Mouse (Mus musculus) forebrain, embryonic 10.5 days (tissue): ENCODE data around the gene Spryd3. TPM values are rescaled to one million over a fixed set of nuclear protein-coding genes. Genes with fewer than 3 reads are reported as not detected.

Source experiments
- DNase-seq: peaks from one replicate; pipeline ENCODE4 v3.0.0-alpha.2; 2017; ENCODE audit warnings: low spot score; ENCODE audit errors: extremely low spot score
- H3K27ac ChIP-seq: fragments of 300-500 bp; sonication (generic); 2 replicates; pipeline ENCODE4 v1.5.1; 2016; ENCODE audit warnings: mild to moderate bottlenecking
- H3K27me3 ChIP-seq: fragments of 300-500 bp; sonication (generic); 2 replicates; pipeline ENCODE4 v1.6.1; 2016; ENCODE audit warnings: mild to moderate bottlenecking; ENCODE audit not compliant: poor library complexity, severe bottlenecking
- H3K36me3 ChIP-seq: fragments of 300-500 bp; sonication (generic); replicated peaks from 2 replicates; pipeline ENCODE4 v1.6.1; 2016; ENCODE audit warnings: mild to moderate bottlenecking, moderate library complexity
- H3K4me1 ChIP-seq: fragments of 300-500 bp; sonication (generic); 2 replicates; pipeline ENCODE4 v1.6.1; 2016
- H3K4me3 ChIP-seq: fragments of 300-500 bp; sonication (generic); 2 replicates; pipeline ENCODE4 v1.5.1; 2016; ENCODE audit warnings: mild to moderate bottlenecking, moderate library complexity
- H3K9me3 ChIP-seq: fragments of 300-500 bp; sonication (generic); 2 replicates; pipeline ENCODE4 v1.6.1; 2016; ENCODE audit warnings: mild to moderate bottlenecking, moderate library complexity
- WGBS: fragments of 180-500 bp; shearing (Covaris S2); methylation state at CpG from one replicate; pipeline ENCODE4 v1.1.7; 2016; 5-methylcytosine and 5-hydroxymethylcytosine counted together
- polyA plus RNA-seq: library from polyadenylated mRNA; unstranded; fragments of >200 nt; fragmentation: Nextera tagmentation; extraction: Ambion mirVana; gene quantifications from 2 replicates; pipeline ENCODE4 v1.2.1, GENCODE M21; 2016

The Spryd3 gene
- polyA plus RNA-seq, 1 experiment from 2014 or later, result 12.7 TPM

DNA sequence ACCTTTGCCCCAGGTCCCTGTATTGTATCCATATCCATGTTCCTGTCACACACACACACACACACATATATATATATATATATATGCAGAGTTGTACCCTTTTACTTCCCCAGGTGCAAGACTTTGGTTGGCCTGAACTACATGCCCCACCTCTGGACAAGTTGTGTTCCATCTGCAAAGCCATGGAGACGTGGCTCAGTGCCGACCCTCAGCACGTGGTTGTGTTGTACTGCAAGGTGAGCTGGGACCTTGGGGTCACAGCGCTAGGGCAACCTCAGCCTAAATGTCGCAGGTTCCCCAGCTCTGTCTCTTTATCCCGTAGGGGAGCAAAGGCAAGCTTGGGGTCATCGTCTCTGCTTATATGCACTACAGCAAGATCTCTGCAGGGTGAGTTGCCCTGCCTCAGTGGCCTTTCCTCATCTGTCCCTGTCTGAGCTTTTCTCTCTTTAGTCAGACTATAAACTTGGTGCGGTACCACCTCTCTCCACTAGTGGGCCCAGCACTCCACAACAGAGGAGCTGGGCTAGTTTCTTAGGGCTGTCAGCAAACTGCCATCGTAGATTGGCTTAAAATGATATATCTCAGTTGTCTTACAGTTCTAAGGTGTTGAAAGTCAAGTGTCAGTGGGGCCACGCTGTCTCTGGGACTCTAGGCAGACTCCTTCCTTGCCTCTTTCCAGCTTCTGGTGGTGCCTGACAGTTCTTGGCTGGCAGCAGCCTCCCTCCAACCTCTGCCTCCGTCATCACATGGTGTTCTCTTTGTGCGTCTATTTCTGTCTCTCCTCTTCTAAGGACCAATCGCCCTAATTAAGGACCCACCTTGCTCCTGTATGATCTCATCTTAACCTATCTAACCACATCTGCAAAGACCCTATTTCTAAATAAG, 28.1 kb downstream of the Spryd3 start:
- Histone ChIP-seq H3K36me3 (peaks cover 27% of the 10 kb centered on the region), H3K27me3 (peaks cover 58% of the 10 kb centered on the region), H3K27ac (no peak overlapping the region), H3K4me3 (no peak overlapping the region), H3K9me3 (no peaks in the 10 kb centered on the region), H3K4me1 (peaks cover 66% of the 10 kb centered on the region)
- 46% methylated on average over 13 of the region's 13 CpGs for WGBS
- DNase-seq, result peak; percentile 68

DNA sequence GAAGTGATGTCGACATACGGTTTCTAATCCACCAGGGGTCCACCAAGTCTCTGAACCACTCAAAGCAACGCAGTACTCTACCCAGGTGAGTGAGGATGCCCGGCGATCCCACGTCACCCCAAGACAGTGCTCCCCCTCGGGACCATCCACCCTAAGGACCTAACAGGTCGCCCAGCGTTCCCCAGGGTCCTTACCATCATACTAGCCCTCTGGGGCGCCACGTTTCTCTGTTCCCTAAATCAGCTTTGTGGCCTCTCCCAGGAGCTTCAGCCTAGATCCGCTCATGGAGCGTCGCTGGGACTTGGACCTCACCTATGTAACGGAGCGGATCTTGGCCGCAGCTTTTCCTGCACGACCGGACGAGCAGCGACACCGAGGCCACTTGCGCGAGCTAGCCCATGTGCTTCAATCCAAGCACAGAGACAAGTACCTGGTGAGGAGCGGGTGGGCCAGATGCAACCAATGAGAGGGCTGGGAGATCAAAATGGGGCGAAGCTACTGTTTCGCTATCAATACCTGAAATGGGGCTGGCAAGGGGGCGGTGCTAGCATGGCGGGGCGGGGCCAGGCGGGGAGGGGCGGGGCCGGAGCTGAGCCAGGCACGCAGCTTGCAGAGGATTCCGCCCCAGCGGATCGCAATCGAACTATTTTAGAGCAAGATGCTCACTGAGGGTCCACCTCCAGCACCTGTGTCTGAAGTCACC, 29.1 kb downstream of the Spryd3 start:
- H3K4me3 ChIP-seq, result peak overlapping the region; percentile 48
- no peak for DNase-seq
- peaks cover 17% of the 10 kb centered on the region for H3K36me3 ChIP-seq
- 7% methylated on average over 38 of the region's 38 CpGs for WGBS
- no peak overlapping the region for H3K27ac ChIP-seq
- peaks cover 69% of the 10 kb centered on the region for H3K27me3 ChIP-seq
- peaks cover 76% of the 10 kb centered on the region for H3K4me1 ChIP-seq
- no peaks in the 10 kb centered on the region for H3K9me3 ChIP-seq

DNA sequence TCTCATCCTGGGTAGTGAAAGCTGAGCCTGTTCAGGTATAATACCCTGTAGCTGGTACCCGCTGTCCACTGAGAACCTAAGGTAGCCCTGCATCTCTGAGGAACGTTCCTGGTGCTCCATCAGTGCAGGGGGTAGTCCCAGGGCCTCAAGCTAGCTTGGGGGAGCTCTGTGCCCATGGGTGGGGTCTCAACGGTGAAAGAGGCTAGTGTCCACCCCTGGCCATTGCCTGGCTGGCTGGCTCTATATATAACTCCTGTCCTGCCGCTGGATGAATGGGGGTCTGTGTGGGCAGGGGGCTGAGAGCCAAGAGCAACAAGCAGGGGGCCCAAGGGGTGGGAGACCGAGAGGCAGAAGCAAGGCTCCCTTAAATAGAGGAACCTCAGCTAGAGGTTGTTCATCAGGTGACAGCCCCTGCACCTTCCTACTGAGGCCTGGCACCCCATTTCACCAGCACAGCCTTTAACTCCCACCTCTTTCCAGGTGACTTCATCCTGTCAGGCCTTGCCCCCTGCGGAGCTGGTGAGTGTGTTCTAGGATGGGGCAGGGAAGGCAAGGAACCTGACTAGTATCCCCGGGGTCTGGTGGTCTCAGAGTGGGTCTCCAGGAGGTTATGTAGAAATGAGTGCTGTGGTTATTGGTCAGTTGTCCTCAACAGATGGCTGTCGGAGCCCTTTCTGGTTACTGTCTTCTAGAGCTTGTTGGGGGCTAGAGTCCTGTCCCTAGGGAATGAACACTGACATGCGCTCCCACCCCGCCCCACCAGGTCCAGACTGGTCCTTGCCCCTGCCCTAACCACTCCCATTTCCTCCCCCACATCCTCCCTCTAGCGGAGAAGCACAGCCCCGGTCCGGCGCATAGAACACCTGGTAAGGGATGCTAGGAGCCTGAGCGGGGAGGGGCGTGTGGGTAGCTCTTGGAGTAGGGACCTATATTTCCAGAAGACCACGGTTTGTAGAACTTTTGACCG, 30.0 kb downstream of the Spryd3 start:
- Histone ChIP-seq H3K27ac (no peak overlapping the region), H3K9me3 (no peaks in the 10 kb centered on the region), H3K36me3 (peaks cover 8% of the 10 kb centered on the region), H3K4me3 (peak overlapping the region; percentile 48), H3K4me1 (peaks cover 84% of the 10 kb centered on the region), H3K27me3 (peaks cover 77% of the 10 kb centered on the region)
- DNase-seq, result no peak
- WGBS, result 28% methylated on average over 18 of the region's 18 CpGs

DNA sequence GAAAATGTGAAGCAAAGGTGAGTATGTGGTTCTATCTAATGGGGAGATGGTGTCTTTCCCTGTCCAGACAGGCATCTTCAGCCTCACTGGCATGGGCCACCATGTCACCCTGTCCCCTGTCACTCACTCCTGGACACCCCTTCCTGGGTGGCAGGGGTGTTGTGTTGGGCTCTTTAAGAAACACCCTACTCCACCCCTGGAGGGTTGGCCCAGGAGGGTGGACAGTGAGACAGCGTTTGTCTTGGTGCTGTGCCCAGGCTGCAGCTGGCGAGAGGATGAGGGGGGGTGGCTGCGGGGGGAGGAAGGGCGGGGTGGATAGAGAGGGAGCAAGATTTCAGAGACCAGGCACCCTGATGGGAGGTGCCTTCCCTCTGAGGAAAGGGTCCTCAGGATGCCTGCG, 30.7 kb downstream of the Spryd3 start:
- peaks cover 82% of the 10 kb centered on the region for H3K27me3 ChIP-seq
- peaks cover 3% of the 10 kb centered on the region; the same call in 1 of the 2 replicates for H3K36me3 ChIP-seq
- H3K9me3 ChIP-seq, result no peaks in the 10 kb centered on the region
- peaks cover 91% of the 10 kb centered on the region for H3K4me1 ChIP-seq
- H3K27ac ChIP-seq, result no peak overlapping the region
- no peak for DNase-seq
- H3K4me3 ChIP-seq, result no peak overlapping the region
- WGBS, result 64% methylated on average over 5 of the region's 5 CpGs

DNA sequence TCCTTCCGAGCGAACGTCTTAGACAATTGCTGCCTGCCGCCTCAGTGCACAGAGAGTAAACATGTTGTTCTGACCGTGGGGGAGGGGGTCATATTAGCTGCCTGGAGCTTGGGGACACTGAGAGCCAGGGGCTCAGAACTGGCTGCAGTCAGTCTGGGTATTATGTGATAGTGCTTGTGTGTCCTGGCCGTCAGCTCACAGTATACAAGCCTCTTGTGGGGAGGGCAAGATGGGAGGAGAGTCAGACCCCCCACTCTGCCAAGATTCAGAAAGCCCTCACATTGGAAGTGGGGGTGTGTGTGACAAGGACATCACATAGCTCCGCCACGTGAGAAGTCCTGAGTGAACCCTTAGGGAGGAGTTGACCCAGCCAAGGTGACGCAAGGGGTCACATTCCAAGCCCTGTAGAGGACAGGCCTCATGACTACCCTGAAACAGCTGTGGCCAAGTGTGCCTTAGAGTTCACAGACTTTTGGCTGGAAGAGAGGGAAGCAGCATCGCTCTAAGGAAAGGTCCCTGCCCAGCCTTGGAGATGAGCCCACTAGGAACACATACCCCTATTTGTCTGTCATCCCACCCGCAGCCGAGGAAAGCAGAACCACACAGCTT, 32.0 kb downstream of the Spryd3 start:
- 21% methylated on average over 12 of the region's 12 CpGs for WGBS
- peak overlapping the region; percentile 88 for H3K27ac ChIP-seq
- DNase-seq, result no peak

DNA sequence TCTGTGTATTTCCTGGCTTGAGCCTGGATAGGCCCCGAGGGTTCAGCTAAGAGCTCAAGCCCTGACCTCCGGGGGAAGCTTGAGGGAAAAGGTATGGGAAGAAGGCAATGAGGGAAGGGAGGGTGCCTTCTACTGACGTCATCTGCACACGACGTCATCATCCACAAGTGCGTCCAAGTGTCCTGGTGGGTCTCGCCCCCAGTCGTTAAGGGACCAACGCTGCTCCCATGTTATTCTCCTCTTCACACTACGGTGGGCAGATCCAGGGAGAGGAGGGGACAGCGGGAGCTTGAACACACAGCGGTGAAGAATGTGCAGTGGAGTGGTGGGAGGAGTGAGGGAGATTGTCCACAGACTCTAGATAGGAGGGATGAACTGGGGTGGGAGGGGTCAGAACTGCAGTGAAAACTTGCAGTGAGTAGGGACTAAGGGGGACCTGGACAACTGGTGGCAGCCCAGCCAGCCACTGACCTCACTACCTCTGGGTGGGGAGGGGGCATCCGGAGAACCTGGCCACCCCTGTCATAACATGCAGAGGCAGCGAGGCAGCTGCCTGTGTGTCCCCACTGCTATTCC, 32.6 kb downstream of the Spryd3 start:
- Histone ChIP-seq H3K27me3 (peaks cover 90% of the 10 kb centered on the region), H3K4me1 (peaks cover 100% of the 10 kb centered on the region), H3K4me3 (peak overlapping the region; percentile 42), H3K36me3 (peaks cover 3% of the 10 kb centered on the region), H3K9me3 (no peaks in the 10 kb centered on the region), H3K27ac (peak overlapping the region; percentile 88)
- 5% methylated on average over 14 of the region's 14 CpGs for WGBS
- DNase-seq, result no peak

More for the DNA sequence above, 32.0 kb downstream of the Spryd3 start:
- Histone ChIP-seq H3K27me3 (peaks cover 88% of the 10 kb centered on the region), H3K36me3 (no peaks in the 10 kb centered on the region; the same call in 1 of the 2 replicates), H3K4me1 (peaks cover 99% of the 10 kb centered on the region), H3K9me3 (no peaks in the 10 kb centered on the region), H3K4me3 (peak overlapping the region; percentile 42)

DNA sequence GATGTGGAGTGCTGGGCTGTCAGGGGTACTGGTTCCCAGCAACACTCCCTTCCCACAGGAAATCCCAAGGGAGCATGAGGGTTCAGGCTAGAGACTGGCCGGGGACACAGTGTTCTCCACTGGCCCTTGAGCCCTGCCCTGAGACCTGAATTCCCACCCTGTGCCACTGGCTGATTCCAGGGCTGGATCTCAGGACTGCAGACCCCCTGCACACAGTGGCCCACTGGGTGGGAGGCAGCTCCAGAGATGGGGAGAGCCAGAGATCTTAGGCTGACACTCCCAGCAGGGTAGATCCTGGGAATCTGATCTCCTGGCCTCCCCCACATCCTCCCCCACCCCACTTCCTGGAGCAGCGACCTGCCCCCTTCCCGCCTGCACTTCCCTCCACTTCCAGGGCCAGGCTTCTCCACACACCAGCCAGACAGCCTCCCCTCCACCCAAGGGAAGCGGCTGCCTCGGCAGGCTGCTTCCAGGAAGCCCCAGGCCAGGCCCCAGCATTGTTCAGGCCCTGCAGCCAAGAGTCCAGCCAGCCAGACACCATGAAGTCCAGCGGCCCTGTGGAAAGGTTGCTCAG, 33.4 kb downstream of the Spryd3 start:
- H3K36me3 ChIP-seq, result peaks cover 11% of the 10 kb centered on the region
- no peaks in the 10 kb centered on the region for H3K9me3 ChIP-seq
- H3K27ac ChIP-seq, result peak overlapping the region; percentile 88
- H3K4me3 ChIP-seq, result peak overlapping the region; percentile 42
- DNase-seq, result no peak
- H3K4me1 ChIP-seq, result peaks cover 100% of the 10 kb centered on the region
- H3K27me3 ChIP-seq, result peaks cover 86% of the 10 kb centered on the region
- 12% methylated on average over 6 of the region's 6 CpGs for WGBS

DNA sequence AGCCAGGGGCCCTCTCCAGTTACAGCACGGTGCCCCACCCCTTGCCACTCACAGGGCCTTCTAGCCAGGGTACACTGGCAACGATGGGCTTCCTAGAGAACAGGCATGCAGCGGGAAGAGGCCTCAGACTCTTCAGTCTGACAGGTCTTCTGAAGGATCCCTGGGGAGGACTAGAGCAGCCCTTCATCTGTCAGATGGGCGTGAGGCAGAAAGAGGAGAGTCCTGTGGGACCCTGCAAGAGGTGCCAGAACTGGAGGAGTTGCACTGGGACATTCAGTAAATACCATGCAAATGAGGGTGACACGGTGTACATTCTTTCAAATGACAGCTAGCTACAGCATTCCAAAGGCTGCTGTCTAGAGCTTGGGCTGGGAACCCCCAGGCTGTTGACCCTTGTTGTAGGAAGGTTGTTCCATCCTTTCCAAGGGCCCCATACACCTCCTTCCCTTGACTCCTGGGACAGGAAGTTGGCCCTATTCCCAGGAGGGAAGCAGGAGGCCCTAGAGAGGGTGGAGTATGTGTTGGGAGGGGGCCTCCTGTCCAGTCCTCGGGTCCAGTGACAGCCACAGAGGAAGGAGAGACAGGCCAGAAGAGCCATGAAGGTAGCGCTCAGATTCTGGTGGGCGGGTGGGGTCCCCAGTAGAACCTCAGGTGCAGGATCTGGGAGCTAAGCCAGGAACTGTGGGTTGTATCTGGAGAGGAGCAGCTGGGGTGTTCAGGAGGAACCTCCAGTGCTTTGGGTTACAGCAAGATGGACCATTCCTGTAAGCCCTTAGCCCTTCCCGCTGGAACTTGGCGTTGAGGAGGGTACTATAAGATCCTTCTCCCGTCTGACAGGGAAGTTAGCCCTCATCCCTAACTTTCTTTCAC, 34.1 kb downstream of the Spryd3 start:
- peaks cover 99% of the 10 kb centered on the region for H3K4me1 ChIP-seq
- H3K27ac ChIP-seq, result peak overlapping the region; percentile 88
- peaks cover 18% of the 10 kb centered on the region for H3K36me3 ChIP-seq
- H3K4me3 ChIP-seq, result peak overlapping the region; percentile 62
- H3K9me3 ChIP-seq, result no peaks in the 10 kb centered on the region
- WGBS, result 32% methylated on average over 11 of the region's 11 CpGs
- no peak for DNase-seq
- H3K27me3 ChIP-seq, result peaks cover 79% of the 10 kb centered on the region

DNA sequence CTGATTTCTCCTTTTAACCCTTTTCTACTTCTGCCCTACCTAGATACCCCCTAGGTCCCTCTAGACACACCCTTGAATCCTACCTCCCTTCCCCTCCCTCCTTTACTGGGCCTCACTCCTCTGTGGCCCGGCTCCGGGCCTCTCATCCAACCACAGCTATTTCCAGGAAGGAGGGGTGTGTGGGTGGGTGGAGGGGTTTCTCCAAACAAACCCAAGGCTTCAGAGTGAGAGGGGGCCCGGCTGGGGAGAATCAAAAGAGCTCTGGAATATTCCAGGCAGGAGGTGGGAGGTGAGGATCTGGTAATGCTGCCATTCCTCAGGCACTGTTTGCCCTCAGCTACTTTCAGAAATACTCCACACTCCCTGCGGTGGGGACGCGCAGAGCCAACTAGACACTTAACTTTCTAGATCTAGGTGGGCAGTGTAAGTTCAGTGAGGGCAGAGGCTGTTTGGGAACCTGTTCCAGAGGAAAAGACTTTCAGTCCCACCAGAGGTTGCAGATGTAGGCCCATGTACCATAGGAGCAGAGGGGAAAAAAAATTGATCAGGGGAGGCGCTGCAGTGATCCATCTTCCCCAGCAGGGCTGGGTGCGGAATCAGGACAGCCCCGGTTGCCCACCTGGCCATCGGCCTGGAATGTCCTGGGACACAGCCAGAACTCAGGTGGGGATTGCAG, 34.9 kb downstream of the Spryd3 start:
- peaks cover 26% of the 10 kb centered on the region for H3K36me3 ChIP-seq
- peaks cover 71% of the 10 kb centered on the region for H3K27me3 ChIP-seq
- H3K27ac ChIP-seq, result peak overlapping the region; percentile 88
- H3K4me3 ChIP-seq, result peak overlapping the region; percentile 62
- H3K9me3 ChIP-seq, result no peaks in the 10 kb centered on the region
- WGBS, result 25% methylated on average over 10 of the region's 10 CpGs
- DNase-seq, result no peak
- H3K4me1 ChIP-seq, result peaks cover 91% of the 10 kb centered on the region

DNA sequence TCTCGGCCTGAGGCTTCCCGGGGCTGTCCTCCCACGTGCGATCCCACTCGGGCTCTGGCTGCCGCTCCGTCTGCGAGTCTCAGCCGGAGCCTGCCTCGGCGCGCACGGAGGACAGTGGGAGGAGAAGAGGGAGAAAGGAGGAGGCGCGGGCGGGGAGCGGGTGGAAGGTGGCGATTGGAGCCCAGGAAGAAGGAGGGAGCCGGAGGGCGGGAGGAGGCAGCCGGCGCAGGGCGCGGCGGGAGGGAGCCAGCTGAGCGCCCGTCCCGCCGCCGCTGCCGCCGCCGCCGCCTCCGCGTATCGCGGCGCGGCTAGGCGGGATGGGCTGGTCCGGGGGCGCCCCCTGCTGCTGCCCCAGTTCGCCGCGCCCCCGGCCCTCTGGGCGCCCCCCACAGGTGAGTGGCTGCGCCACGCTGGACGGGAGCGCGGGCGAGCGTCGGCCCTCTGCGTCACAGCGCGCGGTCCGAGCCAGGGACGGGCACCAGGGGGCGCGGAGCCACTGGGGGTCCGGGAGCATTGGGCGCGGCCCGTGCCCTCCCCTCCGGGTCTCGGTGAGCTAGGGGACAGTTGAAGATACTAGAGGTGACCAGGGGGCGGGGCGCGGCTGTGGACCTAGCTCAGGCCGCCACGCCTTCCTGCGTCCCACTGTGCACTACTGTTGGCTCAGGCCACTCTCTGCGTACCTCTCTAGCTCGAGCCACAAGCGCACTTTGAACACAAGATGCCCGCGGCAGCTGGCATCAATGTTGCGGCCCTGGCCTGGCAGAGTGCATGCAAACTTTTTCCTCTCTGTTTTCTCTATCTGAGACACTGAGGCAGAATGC, 35.7 kb downstream of the Spryd3 start, which contains the start of gene Tns2:
Gene Tns2 (plus strand): TSS at position 253 of the 821 bp plus-strand sequence.
- no peaks in the 10 kb centered on the region for H3K9me3 ChIP-seq
- peaks cover 83% of the 10 kb centered on the region for H3K4me1 ChIP-seq
- peaks cover 64% of the 10 kb centered on the region for H3K27me3 ChIP-seq
- WGBS, result under 1% methylated on average over 79 of the region's 82 CpGs
- H3K27ac ChIP-seq, result peak within 1 kb of the TSS; percentile 88
- H3K4me3 ChIP-seq, result peak within 1 kb of the TSS; percentile 62
- peaks cover 34% of the 10 kb centered on the region for H3K36me3 ChIP-seq
- peak; percentile 72 for DNase-seq
